Mouse (Mus musculus): ENCODE data around the gene 1110008L16Rik. TPM values are rescaled to one million over a fixed set of nuclear protein-coding genes. Genes with fewer than 3 reads are reported as not detected.
"Not testable (repeated sequence)": the region's sequence is repeated elsewhere in the genome, so short reads cannot be mapped to it uniquely, and the experiment has no call there.

Gene 1110008L16Rik
- polyA plus RNA-seq, 1 experiment from 2014 or later: 15.1 TPM

GRCm38 (mm10) chr12:55309501-55309900 is 10.1 kb downstream of the 1110008L16Rik start:
- Histone ChIP-seq H3K9me3 (replicated peaks) (peaks cover 2% of the 10 kb centered on the region; the same call in 1 of the 2 replicates), H3K27me3 (ENCODE audit: low read depth, poor library complexity, severe bottlenecking) (no peaks in the 10 kb centered on the region), H3K36me3 (peaks cover 57% of the 10 kb centered on the region), H3K4me3 (no peak overlapping the region), H3K27ac (replicated peaks) (no peak overlapping the region), H3K4me1 (0 out of 2 replicates have a peak, but pooled peaks cover 3% of the 10 kb centered on the region)
- no peak for DNase-seq (ENCODE audit: low spot score)
- 70% methylated on average over 8 of the region's 8 CpGs for WGBS

GRCm38 (mm10) chr12:55311841-55312240 is 12.5 kb downstream of the 1110008L16Rik start:
- Histone ChIP-seq H3K9me3 (replicated peaks) (no peaks in the 10 kb centered on the region), H3K27ac (replicated peaks) (no peak overlapping the region), H3K36me3 (peaks cover 40% of the 10 kb centered on the region), H3K27me3 (ENCODE audit: low read depth, poor library complexity, severe bottlenecking) (no peaks in the 10 kb centered on the region), H3K4me1 (no peaks in the 10 kb centered on the region), H3K4me3 (no peak overlapping the region)
- DNase-seq (ENCODE audit: low spot score): no peak
- 86% methylated on average over 7 of the region's 7 CpGs for WGBS

- Histone ChIP-seq H3K4me1 (no peaks in the 10 kb centered on the region), H3K27ac (replicated peaks) (no peak overlapping the region), H3K4me3 (no peak overlapping the region), H3K27me3 (ENCODE audit: low read depth, poor library complexity, severe bottlenecking) (no peaks in the 10 kb centered on the region), H3K9me3 (replicated peaks) (no peaks in the 10 kb centered on the region), H3K36me3 (peaks cover 29% of the 10 kb centered on the region)
- WGBS: 90% methylated on average over 5 of the region's 5 CpGs
- DNase-seq (ENCODE audit: low spot score): no peak
Observed at GRCm38 (mm10) chr12:55313901-55314300, 14.5 kb downstream of the 1110008L16Rik start.

- DNase-seq (ENCODE audit: low spot score): peak; percentile 42
- H3K27me3 ChIP-seq (ENCODE audit: low read depth, poor library complexity, severe bottlenecking): no peaks in the 10 kb centered on the region
- no peaks in the 10 kb centered on the region for H3K4me1 ChIP-seq
- 54% methylated on average over 5 of the region's 5 CpGs for WGBS
- H3K4me3 ChIP-seq: no peak overlapping the region
- H3K27ac ChIP-seq (replicated peaks): no peak overlapping the region
- peaks cover 23% of the 10 kb centered on the region for H3K36me3 ChIP-seq
- H3K9me3 ChIP-seq (replicated peaks): no peaks in the 10 kb centered on the region
Observed at GRCm38 (mm10) chr12:55315192-55315591, 15.8 kb downstream of the 1110008L16Rik start.

- H3K4me1 ChIP-seq: no peaks in the 10 kb centered on the region
- no peaks in the 10 kb centered on the region for H3K9me3 ChIP-seq (replicated peaks)
- H3K27ac ChIP-seq (replicated peaks): no peak overlapping the region
- 93% methylated on average over 18 of the region's 18 CpGs for WGBS
- H3K36me3 ChIP-seq: peaks cover 10% of the 10 kb centered on the region
- no peak overlapping the region for H3K4me3 ChIP-seq
- no peaks in the 10 kb centered on the region for H3K27me3 ChIP-seq (ENCODE audit: low read depth, poor library complexity, severe bottlenecking)
- no peak for DNase-seq (ENCODE audit: low spot score)
Observed at GRCm38 (mm10) chr12:55321642-55322291, 22.4 kb downstream of the 1110008L16Rik start.

GRCm38 (mm10) chr12:55325702-55326101 is 26.3 kb downstream of the 1110008L16Rik start:
- Histone ChIP-seq H3K4me1 (no peaks in the 10 kb centered on the region), H3K27me3 (ENCODE audit: low read depth, poor library complexity, severe bottlenecking) (no peaks in the 10 kb centered on the region), H3K27ac (replicated peaks) (no peak overlapping the region), H3K4me3 (no peak overlapping the region), H3K9me3 (replicated peaks) (no peaks in the 10 kb centered on the region), H3K36me3 (peaks cover 12% of the 10 kb centered on the region)
- DNase-seq (ENCODE audit: low spot score): no peak
- 97% methylated on average over 7 of the region's 7 CpGs for WGBS

- no peaks in the 10 kb centered on the region for H3K4me1 ChIP-seq
- WGBS: 88% methylated on average over 4 of the region's 4 CpGs
- no peak overlapping the region for H3K4me3 ChIP-seq
- no peaks in the 10 kb centered on the region for H3K27me3 ChIP-seq (ENCODE audit: low read depth, poor library complexity, severe bottlenecking)
- no peaks in the 10 kb centered on the region for H3K9me3 ChIP-seq (replicated peaks)
- no peak for DNase-seq (ENCODE audit: low spot score)
- H3K36me3 ChIP-seq: peaks cover 16% of the 10 kb centered on the region
- no peak overlapping the region for H3K27ac ChIP-seq (replicated peaks)
Observed at GRCm38 (mm10) chr12:55328784-55329183, 29.4 kb downstream of the 1110008L16Rik start.

- peaks cover 17% of the 10 kb centered on the region for H3K36me3 ChIP-seq
- H3K27ac ChIP-seq (replicated peaks): no peak overlapping the region
- no peak overlapping the region for H3K4me3 ChIP-seq
- no peaks in the 10 kb centered on the region for H3K4me1 ChIP-seq
- no peaks in the 10 kb centered on the region for H3K9me3 ChIP-seq (replicated peaks)
- no peak for DNase-seq (ENCODE audit: low spot score)
- WGBS: 94% methylated on average over 7 of the region's 7 CpGs
- no peaks in the 10 kb centered on the region for H3K27me3 ChIP-seq (ENCODE audit: low read depth, poor library complexity, severe bottlenecking)
Observed at GRCm38 (mm10) chr12:55329351-55329750, 30.0 kb downstream of the 1110008L16Rik start.

GRCm38 (mm10) chr12:55333662-55334061 is 34.3 kb downstream of the 1110008L16Rik start:
- no peaks in the 10 kb centered on the region for H3K4me1 ChIP-seq
- H3K4me3 ChIP-seq: no peak overlapping the region
- H3K27me3 ChIP-seq (ENCODE audit: low read depth, poor library complexity, severe bottlenecking): no peaks in the 10 kb centered on the region
- 90% methylated on average over 7 of the region's 7 CpGs for WGBS
- H3K36me3 ChIP-seq: peaks cover 20% of the 10 kb centered on the region
- H3K9me3 ChIP-seq (replicated peaks): no peaks in the 10 kb centered on the region
- H3K27ac ChIP-seq (replicated peaks): no peak overlapping the region
- DNase-seq (ENCODE audit: low spot score): no peak

GRCm38 (mm10) chr12:55338490-55338889 is 39.1 kb downstream of the 1110008L16Rik start:
- 96% methylated on average over 1 of the region's 2 CpGs for WGBS
- not testable (repeated sequence) for H3K27ac ChIP-seq (replicated peaks); H3K4me1 ChIP-seq; H3K27me3 ChIP-seq (ENCODE audit: low read depth, poor library complexity, severe bottlenecking); H3K4me3 ChIP-seq; H3K36me3 ChIP-seq; H3K9me3 ChIP-seq (replicated peaks); DNase-seq (ENCODE audit: low spot score)

- DNase-seq (ENCODE audit: low spot score); H3K27me3 ChIP-seq (ENCODE audit: low read depth, poor library complexity, severe bottlenecking); H3K27ac ChIP-seq (replicated peaks); H3K9me3 ChIP-seq (replicated peaks); H3K36me3 ChIP-seq; H3K4me3 ChIP-seq; H3K4me1 ChIP-seq: not testable (repeated sequence)
- 84% methylated on average over 1 of the region's 1 CpGs for WGBS
Observed at GRCm38 (mm10) chr12:55343045-55343444, 43.7 kb downstream of the 1110008L16Rik start.

GRCm38 (mm10) chr12:55343998-55344397 is 44.6 kb downstream of the 1110008L16Rik start:
- WGBS: 91% methylated on average over 11 of the region's 11 CpGs
- no peak overlapping the region for H3K27ac ChIP-seq (replicated peaks)
- H3K27me3 ChIP-seq (ENCODE audit: low read depth, poor library complexity, severe bottlenecking): no peaks in the 10 kb centered on the region
- H3K4me1 ChIP-seq: no peaks in the 10 kb centered on the region
- H3K36me3 ChIP-seq: no peaks in the 10 kb centered on the region
- H3K9me3 ChIP-seq (replicated peaks): no peaks in the 10 kb centered on the region
- no peak for DNase-seq (ENCODE audit: low spot score)
- no peak overlapping the region for H3K4me3 ChIP-seq

GRCm38 (mm10) chr12:55344583-55344982 is 45.2 kb downstream of the 1110008L16Rik start:
- Histone ChIP-seq H3K4me3 (no peak overlapping the region), H3K9me3 (replicated peaks) (no peaks in the 10 kb centered on the region), H3K36me3 (no peaks in the 10 kb centered on the region), H3K4me1 (no peaks in the 10 kb centered on the region), H3K27ac (replicated peaks) (no peak overlapping the region), H3K27me3 (ENCODE audit: low read depth, poor library complexity, severe bottlenecking) (no peaks in the 10 kb centered on the region)
- DNase-seq (ENCODE audit: low spot score): no peak
- WGBS: 87% methylated on average over 13 of the region's 13 CpGs

Data from midbrain, embryonic 10.5 days (tissue).